Mouse (Mus musculus) heart, embryonic 15.5 days (tissue): ENCODE results near the gene Ppp4c. TPM values are rescaled to one million over a fixed set of nuclear protein-coding genes. Genes with fewer than 3 reads are reported as not detected.
A peak's percentile ranks its signal among the peaks of the same experiment; 100 is the strongest.

Experiments
- ATAC-seq: fragments of 200-750 bp; cut with Nextera tagmentation; replicated peaks from 2 replicates; pipeline ENCODE4 v1.8.0; 2017; ENCODE audit warnings: low read depth, moderate TSS enrichment; ENCODE audit not compliant: insufficient number of reproducible peaks, insufficient read depth, low FRiP score
- H3K27ac ChIP-seq: fragments of 300-500 bp; sonication (generic); 2 replicates; pipeline ENCODE4 v1.5.1; 2015; ENCODE audit warnings: mild to moderate bottlenecking, inconsistent platforms
- H3K27me3 ChIP-seq: fragments of 300-500 bp; sonication (generic); 2 replicates; pipeline ENCODE4 v1.6.1; 2015; ENCODE audit warnings: inconsistent platforms
- H3K36me3 ChIP-seq: fragments of 300-500 bp; sonication (generic); 2 replicates; pipeline ENCODE4 v1.6.1; 2015; ENCODE audit warnings: mild to moderate bottlenecking, inconsistent platforms
- H3K4me1 ChIP-seq: fragments of 300-500 bp; sonication (generic); replicated peaks from 2 replicates; pipeline ENCODE4 v1.6.1; 2015; ENCODE audit warnings: inconsistent platforms
- H3K4me2 ChIP-seq: fragments of 300-500 bp; sonication (generic); 2 replicates; pipeline ENCODE4 v1.6.1; 2015; ENCODE audit warnings: inconsistent platforms, mild to moderate bottlenecking, moderate library complexity
- H3K4me3 ChIP-seq: fragments of 300-500 bp; sonication (generic); 2 replicates; pipeline ENCODE4 v1.5.1; 2015; ENCODE audit warnings: mild to moderate bottlenecking, inconsistent platforms
- H3K9ac ChIP-seq: fragments of 300-500 bp; sonication (generic); 2 replicates; pipeline ENCODE4 v1.6.1; 2015; ENCODE audit warnings: mild to moderate bottlenecking, inconsistent platforms
- H3K9me3 ChIP-seq: fragments of 300-500 bp; sonication (generic); replicated peaks from 2 replicates; pipeline ENCODE4 v1.6.1; 2016; ENCODE audit warnings: inconsistent platforms
- WGBS: fragments of 180-500 bp; shearing (Covaris S2); methylation state at CpG from one replicate; pipeline ENCODE4 v1.1.7; 2015; ENCODE audit warnings: mixed read lengths; 5-methylcytosine and 5-hydroxymethylcytosine counted together
- polyA plus RNA-seq: library from polyadenylated mRNA; unstranded; fragments of >200 nt; fragmentation: Nextera tagmentation; extraction: Ambion mirVana; gene quantifications from 2 replicates; pipeline ENCODE4 v1.2.1, GENCODE M21; 2015

The Ppp4c gene
- 120 and 149 TPM in 2 replicates for polyA plus RNA-seq

DNA sequence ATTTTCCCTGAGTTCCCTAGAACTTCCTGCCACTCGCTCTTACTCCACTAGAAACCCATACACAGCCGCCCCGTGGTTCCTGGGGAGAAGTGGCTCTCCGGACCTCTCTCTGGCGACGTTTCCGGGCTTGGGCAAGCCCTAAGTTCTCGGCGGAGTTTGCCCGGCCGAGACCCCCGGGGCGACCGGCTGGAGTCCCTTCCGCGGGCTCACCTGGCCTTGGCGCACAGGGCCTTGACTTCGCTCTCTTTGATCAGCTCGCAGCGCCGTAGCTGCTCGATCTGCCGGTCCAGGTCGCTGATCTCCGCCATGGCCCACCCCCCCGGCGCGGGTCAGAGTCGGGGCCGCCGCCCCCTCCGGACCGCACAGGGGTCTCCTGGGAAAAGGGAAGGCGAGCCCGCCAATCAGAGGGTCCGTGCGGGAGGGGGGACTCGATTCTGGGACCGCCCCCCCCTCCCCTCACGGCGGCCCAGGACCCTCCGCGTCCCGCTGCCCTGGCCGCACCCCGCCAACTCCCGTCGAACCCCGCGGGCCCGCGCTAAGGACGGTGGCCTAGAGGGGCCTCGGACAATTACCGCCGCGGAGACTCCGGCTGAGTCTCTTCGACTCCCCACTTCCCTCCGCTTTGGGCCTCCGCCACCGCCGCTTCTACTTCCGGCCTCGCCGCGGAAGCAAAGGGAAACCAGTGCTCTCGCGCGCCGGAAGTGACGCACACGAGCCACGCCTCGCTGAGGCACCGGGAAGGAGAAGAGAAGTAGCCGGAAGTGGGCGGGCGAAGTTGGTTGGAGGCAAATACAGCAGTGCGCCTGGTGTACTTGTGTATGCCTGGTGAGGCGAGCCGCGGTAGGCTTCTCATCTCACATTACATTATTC lies at the start of gene Ppp4c:
Ppp4c (minus strand) TSS at position 646 of the 870 bp plus-strand sequence.
- peak within 1 kb of the TSS; percentile 80 for H3K4me2 ChIP-seq
- WGBS, result under 1% methylated on average over 83 of the region's 83 CpGs
- peak within 1 kb of the TSS; percentile 97 for H3K27ac ChIP-seq
- H3K4me3 ChIP-seq, result peak within 1 kb of the TSS; percentile 68
- no peaks in the 10 kb centered on the region for H3K27me3 ChIP-seq
- H3K9ac ChIP-seq, result peak within 1 kb of the TSS; percentile 88
- H3K9me3 ChIP-seq, result no peaks in the 10 kb centered on the region
- H3K4me1 ChIP-seq, result peaks cover 47% of the 10 kb centered on the region
- H3K36me3 ChIP-seq, result peaks cover 56% of the 10 kb centered on the region
- ATAC-seq, result peak; percentile 90

- Histone ChIP-seq H3K4me1 (peaks cover 5% of the 10 kb centered on the region), H3K9ac (no peak overlapping the region), H3K36me3 (no peaks in the 10 kb centered on the region), H3K4me2 (no peak overlapping the region), H3K9me3 (no peaks in the 10 kb centered on the region), H3K4me3 (no peak overlapping the region), H3K27me3 (peaks cover 19% of the 10 kb centered on the region), H3K27ac (no peak overlapping the region)
- 83% methylated on average over 1 of the region's 1 CpGs for WGBS
- ATAC-seq, result no peak
Measured at GRCm38 (mm10) chr7:126833294-126833693, 41.0 kb upstream of the Ppp4c start.

GRCm38 (mm10) chr7:126832036-126832598 lies 39.8 kb upstream of the Ppp4c start:
- Histone ChIP-seq H3K4me2 (peak overlapping the region; percentile 60), H3K9ac (0 out of 2 replicates have a peak overlapping the region, but pooled peaks have one; percentile 19), H3K27me3 (peaks cover 26% of the 10 kb centered on the region), H3K4me1 (peaks cover 5% of the 10 kb centered on the region), H3K9me3 (no peaks in the 10 kb centered on the region), H3K27ac (no peak overlapping the region), H3K4me3 (peak overlapping the region; percentile 40), H3K36me3 (no peaks in the 10 kb centered on the region)
- under 1% methylated on average over 21 of the region's 21 CpGs for WGBS
- ATAC-seq, result peak; percentile 77

GRCm38 (mm10) chr7:126831539-126831938 lies 39.2 kb upstream of the Ppp4c start, which contains the start of gene 4930451I11Rik:
Gene 4930451I11Rik, minus strand, starts transcription at chr7:126831639.
- H3K9ac ChIP-seq, result 0 out of 2 replicates have a peak within 1 kb of the TSS, but pooled peaks have one; percentile 19
- 60% methylated on average over 5 of the region's 5 CpGs for WGBS
- H3K4me3 ChIP-seq, result peak within 1 kb of the TSS; percentile 40

DNA sequence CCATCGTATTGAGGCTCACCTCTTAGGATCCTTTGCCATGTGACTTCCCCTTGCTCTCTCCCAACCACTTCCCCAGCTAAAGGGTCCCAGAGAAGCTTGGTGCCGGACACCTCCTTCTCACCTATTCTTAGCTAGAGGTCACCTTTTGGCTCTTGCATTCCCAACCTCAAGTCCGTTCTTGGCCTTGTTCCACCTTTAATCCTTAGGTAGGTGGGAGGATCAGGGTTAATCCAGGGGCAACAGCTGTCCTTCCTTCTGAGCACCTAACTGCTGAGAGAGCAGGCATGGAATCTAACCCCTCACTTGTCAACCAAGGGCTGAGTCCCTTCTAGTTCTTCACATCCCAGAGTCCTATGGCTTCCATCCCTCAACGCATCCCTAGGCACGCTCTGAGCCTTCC lies 33.7 kb upstream of the Ppp4c start:
- H3K4me1 ChIP-seq, result peaks cover 10% of the 10 kb centered on the region
- no peaks in the 10 kb centered on the region for H3K36me3 ChIP-seq
- H3K9me3 ChIP-seq, result no peaks in the 10 kb centered on the region
- no peak overlapping the region for H3K4me3 ChIP-seq
- ATAC-seq, result no peak
- H3K27ac ChIP-seq, result no peak overlapping the region
- WGBS, result 52% methylated on average over 5 of the region's 5 CpGs
- peaks cover 59% of the 10 kb centered on the region for H3K27me3 ChIP-seq
- H3K9ac ChIP-seq, result no peak overlapping the region
- no peak overlapping the region for H3K4me2 ChIP-seq

More at GRCm38 (mm10) chr7:126831539-126831938, 39.2 kb upstream of the Ppp4c start, which contains the start of gene 4930451I11Rik:
- Histone ChIP-seq H3K9me3 (no peaks in the 10 kb centered on the region), H3K27ac (no peak within 1 kb of the TSS), H3K27me3 (peaks cover 26% of the 10 kb centered on the region), H3K36me3 (no peaks in the 10 kb centered on the region), H3K4me2 (peak within 1 kb of the TSS; percentile 60), H3K4me1 (peaks cover 5% of the 10 kb centered on the region)
- no peak for ATAC-seq

- peaks cover 54% of the 10 kb centered on the region for H3K27me3 ChIP-seq
- no peak overlapping the region for H3K4me2 ChIP-seq
- no peak overlapping the region for H3K9ac ChIP-seq
- ATAC-seq, result no peak
- H3K27ac ChIP-seq, result no peak overlapping the region
- H3K4me3 ChIP-seq, result no peak overlapping the region
- no peaks in the 10 kb centered on the region for H3K9me3 ChIP-seq
- WGBS, result 22% methylated on average over 8 of the region's 8 CpGs
- no peaks in the 10 kb centered on the region for H3K36me3 ChIP-seq
- H3K4me1 ChIP-seq, result peaks cover 10% of the 10 kb centered on the region
Measured at GRCm38 (mm10) chr7:126825403-126825802, 33.1 kb upstream of the Ppp4c start.

DNA sequence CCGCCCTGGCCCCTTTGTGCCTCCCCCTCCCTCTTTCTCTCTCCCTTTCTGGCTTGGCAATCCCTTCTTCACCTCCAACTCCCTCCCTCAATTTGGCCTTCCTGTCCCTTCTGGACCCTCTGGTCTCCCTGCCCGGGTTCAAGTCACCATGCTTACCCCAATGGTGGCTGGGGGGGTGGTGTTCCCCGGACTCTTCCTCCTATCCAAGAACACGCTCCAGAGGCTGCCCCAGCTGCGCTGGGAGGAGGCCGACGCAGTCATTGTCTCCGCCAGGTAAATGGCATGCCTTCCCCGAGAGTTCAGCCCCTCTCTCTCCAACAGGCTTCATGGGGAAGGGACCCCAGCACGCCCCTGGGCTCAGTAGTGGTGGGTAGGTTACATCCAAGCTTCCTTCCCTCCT lies 31.6 kb upstream of the Ppp4c start:
- WGBS, result 13% methylated on average over 10 of the region's 10 CpGs
- no peaks in the 10 kb centered on the region for H3K9me3 ChIP-seq
- H3K27ac ChIP-seq, result no peak overlapping the region
- H3K4me2 ChIP-seq, result no peak overlapping the region
- no peaks in the 10 kb centered on the region for H3K36me3 ChIP-seq
- H3K4me3 ChIP-seq, result no peak overlapping the region
- peaks cover 10% of the 10 kb centered on the region for H3K4me1 ChIP-seq
- ATAC-seq, result no peak
- no peak overlapping the region for H3K9ac ChIP-seq
- peaks cover 48% of the 10 kb centered on the region for H3K27me3 ChIP-seq

GRCm38 (mm10) chr7:126823202-126823711 lies 31.0 kb upstream of the Ppp4c start:
- no peak overlapping the region for H3K9ac ChIP-seq

GRCm38 (mm10) chr7:126822741-126823140 lies 30.4 kb upstream of the Ppp4c start:
- Histone ChIP-seq H3K4me1 (peaks cover 10% of the 10 kb centered on the region), H3K4me2 (peak overlapping the region; percentile 57), H3K9ac (no peak overlapping the region), H3K36me3 (no peaks in the 10 kb centered on the region), H3K9me3 (no peaks in the 10 kb centered on the region), H3K27ac (no peak overlapping the region), H3K4me3 (no peak overlapping the region), H3K27me3 (peaks cover 47% of the 10 kb centered on the region)
- 15% methylated on average over 9 of the region's 9 CpGs for WGBS
- no peak for ATAC-seq

More at GRCm38 (mm10) chr7:126823202-126823711, 31.0 kb upstream of the Ppp4c start:
- peaks cover 10% of the 10 kb centered on the region for H3K4me1 ChIP-seq
- 0 out of 2 replicates have a peak, but pooled peaks have one; percentile 19 for ATAC-seq
- H3K36me3 ChIP-seq, result no peaks in the 10 kb centered on the region
- peak overlapping the region; percentile 29 for H3K4me3 ChIP-seq
- H3K9me3 ChIP-seq, result no peaks in the 10 kb centered on the region
- H3K27me3 ChIP-seq, result peaks cover 48% of the 10 kb centered on the region
- peak overlapping the region; percentile 57 for H3K4me2 ChIP-seq
- H3K27ac ChIP-seq, result no peak overlapping the region
- whole genome bisulfite sequencing, result 0% methylated on average over 18 of the region's 19 CpGs

- Histone ChIP-seq H3K9ac (no peak overlapping the region), H3K4me3 (no peak overlapping the region), H3K4me1 (peaks cover 10% of the 10 kb centered on the region), H3K4me2 (no peak overlapping the region), H3K27me3 (peaks cover 41% of the 10 kb centered on the region), H3K9me3 (no peaks in the 10 kb centered on the region), H3K27ac (no peak overlapping the region), H3K36me3 (no peaks in the 10 kb centered on the region)
- WGBS, result 22% methylated on average over 7 of the region's 7 CpGs
- 0 out of 2 replicates have a peak, but pooled peaks have one; percentile 41 for ATAC-seq
Measured at GRCm38 (mm10) chr7:126821835-126822511, 29.7 kb upstream of the Ppp4c start.

DNA sequence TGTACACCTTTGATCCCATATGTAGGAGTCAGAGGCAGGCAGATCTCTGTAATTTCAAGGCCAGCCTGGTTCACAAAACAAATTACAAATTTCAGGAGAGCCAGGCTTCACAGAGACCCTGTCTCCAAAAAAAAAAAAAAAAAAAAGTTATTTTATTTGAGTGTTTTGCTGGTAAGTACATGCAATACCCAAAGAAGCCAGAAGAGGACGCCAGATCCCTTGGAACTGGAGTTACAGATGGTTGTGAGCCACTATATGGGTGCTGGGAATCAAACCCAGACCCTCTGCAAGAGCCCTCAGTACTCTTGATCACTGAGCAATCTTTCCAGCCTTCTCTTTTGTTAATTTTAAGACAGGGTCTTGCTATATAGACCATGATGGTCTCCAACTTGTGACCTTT lies 26.5 kb upstream of the Ppp4c start:
- H3K4me3 ChIP-seq, result no peak overlapping the region
- H3K9me3 ChIP-seq, result no peaks in the 10 kb centered on the region
- ATAC-seq, result no peak
- no peak overlapping the region for H3K4me2 ChIP-seq
- no peak overlapping the region for H3K27ac ChIP-seq
- H3K36me3 ChIP-seq, result no peaks in the 10 kb centered on the region
- peaks cover 10% of the 10 kb centered on the region for H3K4me1 ChIP-seq
- 30% methylated on average over 1 of the region's 1 CpGs for WGBS
- H3K27me3 ChIP-seq, result peaks cover 15% of the 10 kb centered on the region
- H3K9ac ChIP-seq, result no peak overlapping the region
